Mouse (Mus musculus): Measurements from ENCODE around the gene Gen1. TPM values are rescaled to one million over a fixed set of nuclear protein-coding genes. Genes with fewer than 3 reads are reported as not detected.
A peak's percentile ranks its signal among the peaks of the same experiment; 100 is the strongest.

The Gen1 gene
- polyA plus RNA-seq, 1 experiment from 2014 or later, result 9.6 TPM

DNA sequence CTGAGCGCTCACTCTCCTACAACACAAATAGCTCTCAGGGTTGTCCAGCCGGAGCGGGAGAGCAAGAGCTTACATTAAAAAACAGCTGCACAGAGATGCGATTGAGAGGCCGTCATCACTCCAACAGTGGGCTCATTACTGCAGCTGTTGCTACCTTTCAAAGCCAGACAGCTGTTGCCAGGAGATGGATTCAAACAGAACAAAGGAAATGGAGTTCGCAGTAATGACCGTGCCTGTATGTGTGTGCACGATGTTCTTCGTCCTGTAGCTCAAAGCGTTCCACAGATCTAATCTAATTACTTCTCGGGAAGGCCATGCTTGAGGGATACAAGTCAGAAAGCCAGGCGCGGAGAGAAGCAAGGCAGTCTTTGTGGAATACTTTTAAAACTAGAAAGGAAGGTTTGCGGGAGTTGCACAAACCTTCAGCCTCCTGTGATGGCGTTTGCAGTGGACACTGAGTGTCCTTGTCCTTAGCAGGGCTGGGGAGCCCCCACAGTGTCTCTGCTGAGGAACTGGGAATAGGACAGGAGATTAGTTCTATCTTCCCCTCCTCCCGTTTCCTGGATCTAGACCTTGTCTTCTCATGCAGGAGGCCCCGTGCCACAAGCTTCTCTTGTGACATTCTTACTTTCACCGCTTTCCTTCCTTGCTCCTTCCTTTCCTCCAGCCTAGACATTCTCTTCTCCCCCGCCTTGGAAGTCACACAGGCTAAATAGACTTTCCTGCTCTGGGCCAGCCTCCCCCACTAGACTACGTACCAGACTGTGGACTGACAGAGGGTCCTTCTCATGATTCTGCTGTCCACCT lies 43.9 kb downstream of the Gen1 start:
- peak overlapping the region; percentile 32; the same call in 1 of the 2 replicates for H3K9ac ChIP-seq
- no peaks in the 10 kb centered on the region for H3K36me3 ChIP-seq
- H3K4me3 ChIP-seq, result no peak overlapping the region
- H3K9me3 ChIP-seq, result no peaks in the 10 kb centered on the region
- no peaks in the 10 kb centered on the region for H3K27me3 ChIP-seq
- peaks cover 12% of the 10 kb centered on the region for H3K4me1 ChIP-seq
- H3K4me2 ChIP-seq (replicated peaks), result peak overlapping the region; percentile 46
- peak; percentile 91 for ATAC-seq (ENCODE audit: low FRiP score, low read depth)
- peak overlapping the region; percentile 61; the same call in 1 of the 2 replicates for H3K27ac ChIP-seq
- WGBS, result 27% methylated on average over 20 of the region's 20 CpGs

DNA sequence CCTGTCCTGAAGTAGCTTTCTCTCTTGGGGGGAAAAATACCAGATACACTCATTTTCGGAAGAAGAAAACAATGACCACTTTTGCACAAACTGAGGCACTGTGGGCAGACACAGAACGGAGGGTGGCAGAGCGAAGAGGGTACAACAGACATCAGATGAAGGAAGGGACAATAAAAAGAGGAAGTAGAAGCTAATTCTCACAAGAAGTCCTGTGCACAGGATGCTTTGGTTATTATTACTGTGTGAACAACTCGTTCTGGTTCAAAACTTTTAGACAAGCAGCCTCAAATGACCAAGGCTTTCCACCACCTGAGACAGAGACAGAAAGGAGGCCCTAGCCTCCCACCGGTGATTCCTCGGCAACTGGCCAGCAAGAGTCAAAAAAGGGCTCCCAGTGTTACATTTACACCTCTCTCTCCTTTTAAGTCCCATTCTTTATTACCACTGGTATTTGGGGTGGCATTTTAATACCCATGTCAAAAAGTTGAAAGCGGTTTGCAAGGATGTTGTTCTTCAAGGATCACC lies 47.8 kb downstream of the Gen1 start:
- no peak overlapping the region for H3K4me3 ChIP-seq
- H3K27ac ChIP-seq, result no peak overlapping the region
- ATAC-seq (ENCODE audit: low FRiP score, low read depth), result no peak
- H3K27me3 ChIP-seq, result no peaks in the 10 kb centered on the region
- no peaks in the 10 kb centered on the region for H3K9me3 ChIP-seq
- no peak overlapping the region for H3K4me2 ChIP-seq (replicated peaks)
- WGBS, result 37% methylated on average over 7 of the region's 7 CpGs
- no peaks in the 10 kb centered on the region for H3K36me3 ChIP-seq
- H3K9ac ChIP-seq, result no peak overlapping the region
- peaks cover 12% of the 10 kb centered on the region for H3K4me1 ChIP-seq

- no peak overlapping the region for H3K9ac ChIP-seq
- no peaks in the 10 kb centered on the region for H3K27me3 ChIP-seq
- H3K4me2 ChIP-seq (replicated peaks), result no peak overlapping the region
- H3K36me3 ChIP-seq, result no peaks in the 10 kb centered on the region
- no peaks in the 10 kb centered on the region for H3K9me3 ChIP-seq
- 85% methylated on average over 3 of the region's 3 CpGs for WGBS
- peaks cover 4% of the 10 kb centered on the region for H3K4me1 ChIP-seq
- H3K4me3 ChIP-seq, result no peak overlapping the region
- no peak overlapping the region for H3K27ac ChIP-seq
- no peak for ATAC-seq (ENCODE audit: low FRiP score, low read depth)
Observed at GRCm38 (mm10) chr12:11216454-11216853, 49.1 kb downstream of the Gen1 start.

- no peak overlapping the region for H3K9ac ChIP-seq
- H3K27me3 ChIP-seq, result no peaks in the 10 kb centered on the region
- WGBS, result 76% methylated on average over 2 of the region's 2 CpGs
- no peaks in the 10 kb centered on the region for H3K9me3 ChIP-seq
- no peaks in the 10 kb centered on the region for H3K4me1 ChIP-seq
- ATAC-seq (ENCODE audit: low FRiP score, low read depth), result no peak
- H3K4me3 ChIP-seq, result no peak overlapping the region
- H3K27ac ChIP-seq, result no peak overlapping the region
- H3K36me3 ChIP-seq, result no peaks in the 10 kb centered on the region
- H3K4me2 ChIP-seq (replicated peaks), result no peak overlapping the region
Observed at GRCm38 (mm10) chr12:11215555-11215954, 50.0 kb downstream of the Gen1 start.

DNA sequence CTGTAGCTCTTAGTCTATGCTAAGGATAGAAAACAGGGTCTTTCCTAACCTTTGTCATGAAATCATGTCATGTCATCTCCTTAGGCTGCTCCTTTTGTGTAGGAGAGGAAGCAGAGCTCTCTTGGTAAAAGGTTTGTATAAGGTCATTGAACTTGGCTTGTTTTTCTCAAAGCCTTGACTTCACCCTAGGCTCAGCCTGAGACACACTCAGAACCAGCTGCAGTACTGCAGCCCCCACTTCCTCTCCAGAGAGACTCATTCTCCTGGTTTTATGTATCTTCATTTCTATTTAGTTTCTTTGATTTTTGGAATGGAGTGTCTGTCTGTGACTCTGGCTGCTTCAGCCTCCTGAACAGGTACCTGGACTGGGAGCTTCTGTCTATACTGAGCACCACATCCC lies 50.8 kb downstream of the Gen1 start:
- no peaks in the 10 kb centered on the region for H3K9me3 ChIP-seq
- H3K36me3 ChIP-seq, result no peaks in the 10 kb centered on the region
- no peak for ATAC-seq (ENCODE audit: low FRiP score, low read depth)
- no peaks in the 10 kb centered on the region for H3K4me1 ChIP-seq
- no peak overlapping the region for H3K4me2 ChIP-seq (replicated peaks)
- H3K4me3 ChIP-seq, result no peak overlapping the region
- no peak overlapping the region for H3K27ac ChIP-seq
- no peak overlapping the region for H3K9ac ChIP-seq
- H3K27me3 ChIP-seq, result peaks cover 1% of the 10 kb centered on the region

DNA sequence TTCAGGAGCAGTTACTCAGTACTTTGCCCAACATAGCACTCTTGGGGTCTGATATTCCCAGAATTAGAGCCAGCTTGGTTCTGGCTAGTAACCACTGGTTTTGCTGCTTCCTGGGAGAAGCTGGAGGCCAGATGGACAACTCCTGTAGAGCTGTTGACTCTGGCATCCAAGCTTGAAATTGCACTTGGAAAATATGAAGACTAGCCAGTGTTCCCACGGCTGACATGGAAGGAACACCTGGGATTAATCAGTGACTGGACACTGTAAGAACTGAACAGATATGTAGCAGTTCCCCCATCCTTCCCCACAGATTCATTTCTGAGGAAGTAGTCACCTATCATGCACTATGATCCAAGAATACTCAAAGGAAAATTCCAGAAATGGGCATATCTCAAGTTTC lies 52.7 kb downstream of the Gen1 start:
- H3K36me3 ChIP-seq, result no peaks in the 10 kb centered on the region
- H3K4me2 ChIP-seq (replicated peaks), result no peak overlapping the region
- H3K9me3 ChIP-seq, result no peaks in the 10 kb centered on the region
- ATAC-seq (ENCODE audit: low FRiP score, low read depth), result no peak
- 44% methylated on average over 1 of the region's 1 CpGs for WGBS
- H3K9ac ChIP-seq, result no peak overlapping the region
- H3K4me3 ChIP-seq, result no peak overlapping the region
- H3K4me1 ChIP-seq, result peaks cover 5% of the 10 kb centered on the region; the same call in 1 of the 2 replicates
- H3K27me3 ChIP-seq, result peaks cover 12% of the 10 kb centered on the region
- no peak overlapping the region for H3K27ac ChIP-seq

DNA sequence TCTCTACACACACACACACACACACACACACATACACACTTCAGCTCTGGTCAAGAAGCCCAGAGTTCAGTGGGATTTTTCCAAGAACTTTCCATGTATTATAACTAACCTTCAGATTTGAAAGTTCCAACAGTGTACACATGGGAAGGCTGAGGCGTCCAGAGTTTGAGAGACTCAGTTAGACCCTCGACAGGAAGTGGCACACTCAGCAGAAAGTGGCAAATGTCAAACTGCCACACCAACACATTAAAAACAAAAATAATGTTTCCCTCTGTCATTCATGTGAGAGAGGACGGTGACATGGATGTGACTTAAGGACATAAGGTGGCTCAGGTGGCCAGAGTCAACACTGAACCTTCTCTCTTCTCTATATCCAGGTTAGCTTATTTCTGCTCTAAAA lies 55.2 kb downstream of the Gen1 start:
- Histone ChIP-seq H3K27ac (no peak overlapping the region), H3K4me1 (peaks cover 5% of the 10 kb centered on the region; the same call in 1 of the 2 replicates), H3K9me3 (no peaks in the 10 kb centered on the region), H3K9ac (no peak overlapping the region), H3K27me3 (peaks cover 12% of the 10 kb centered on the region), H3K4me2 (replicated peaks) (no peak overlapping the region), H3K4me3 (no peak overlapping the region), H3K36me3 (no peaks in the 10 kb centered on the region)
- ATAC-seq (ENCODE audit: low FRiP score, low read depth), result no peak
- WGBS, result 55% methylated on average over 3 of the region's 3 CpGs

DNA sequence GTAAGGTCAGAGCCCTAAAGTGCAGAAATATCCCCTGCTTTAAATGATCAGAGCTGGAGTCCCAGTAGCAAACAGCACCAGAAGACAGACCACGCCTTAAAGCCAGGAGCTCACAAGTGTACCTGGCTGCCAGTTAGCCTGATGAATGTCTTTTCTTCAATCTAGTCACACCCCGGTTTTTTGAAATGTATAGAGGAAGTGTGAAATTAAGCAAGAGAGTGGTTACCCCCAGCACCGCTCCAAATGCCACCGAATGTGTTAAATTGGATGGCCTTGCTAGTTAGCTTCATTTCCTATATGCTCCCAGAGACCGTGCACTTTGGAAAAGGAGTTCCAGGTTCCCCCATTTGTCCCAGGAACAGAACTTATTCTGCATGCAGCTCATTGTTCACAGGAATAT lies 56.0 kb downstream of the Gen1 start:
- no peaks in the 10 kb centered on the region for H3K9me3 ChIP-seq
- H3K27ac ChIP-seq, result no peak overlapping the region
- 29% methylated on average over 5 of the region's 5 CpGs for WGBS
- peaks cover 6% of the 10 kb centered on the region; the same call in 1 of the 2 replicates for H3K4me1 ChIP-seq
- no peak overlapping the region for H3K4me3 ChIP-seq
- H3K4me2 ChIP-seq (replicated peaks), result no peak overlapping the region
- H3K27me3 ChIP-seq, result peaks cover 12% of the 10 kb centered on the region
- H3K36me3 ChIP-seq, result no peaks in the 10 kb centered on the region
- ATAC-seq (ENCODE audit: low FRiP score, low read depth), result no peak
- H3K9ac ChIP-seq, result no peak overlapping the region

- peaks cover 8% of the 10 kb centered on the region; the same call in 1 of the 2 replicates for H3K4me1 ChIP-seq
- H3K9ac ChIP-seq, result peak within 1 kb of the TSS; percentile 25; the same call in 1 of the 2 replicates
- no peak for ATAC-seq (ENCODE audit: low FRiP score, low read depth)
- peak within 1 kb of the TSS; percentile 23; the same call in 1 of the 2 replicates for H3K4me2 ChIP-seq (replicated peaks)
- no peaks in the 10 kb centered on the region for H3K36me3 ChIP-seq
- no peak within 1 kb of the TSS for H3K4me3 ChIP-seq
- 10% methylated on average over 5 of the region's 5 CpGs for WGBS
- H3K27ac ChIP-seq, result no peak within 1 kb of the TSS
- H3K27me3 ChIP-seq, result peaks cover 12% of the 10 kb centered on the region
- no peaks in the 10 kb centered on the region for H3K9me3 ChIP-seq
Observed at GRCm38 (mm10) chr12:11208872-11209271, 56.7 kb downstream of the Gen1 start, which contains the start of gene Msgn1. TSS of gene Msgn1 (minus strand) at chr12:11208972.

GRCm38 (mm10) chr12:11206321-11206720 lies 59.3 kb downstream of the Gen1 start:
- Histone ChIP-seq H3K4me2 (replicated peaks) (no peak overlapping the region), H3K27me3 (peaks cover 12% of the 10 kb centered on the region), H3K4me3 (no peak overlapping the region), H3K27ac (no peak overlapping the region), H3K9me3 (no peaks in the 10 kb centered on the region), H3K9ac (no peak overlapping the region), H3K4me1 (peaks cover 8% of the 10 kb centered on the region; the same call in 1 of the 2 replicates), H3K36me3 (no peaks in the 10 kb centered on the region)
- WGBS, result 70% methylated on average over 4 of the region's 4 CpGs
- no peak for ATAC-seq (ENCODE audit: low FRiP score, low read depth)

- Histone ChIP-seq H3K4me3 (no peak overlapping the region), H3K27ac (peak overlapping the region; percentile 45; the same call in 1 of the 2 replicates), H3K9ac (no peak overlapping the region), H3K9me3 (no peaks in the 10 kb centered on the region), H3K27me3 (peaks cover 3% of the 10 kb centered on the region; the same call in 1 of the 2 replicates), H3K36me3 (no peaks in the 10 kb centered on the region), H3K4me2 (replicated peaks) (peak overlapping the region; percentile 3; the same call in 1 of the 2 replicates), H3K4me1 (peaks cover 8% of the 10 kb centered on the region; the same call in 1 of the 2 replicates)
- WGBS, result 64% methylated on average over 18 of the region's 18 CpGs
- 0 out of 2 replicates have a peak, but pooled peaks have one; percentile 39 for ATAC-seq (ENCODE audit: low FRiP score, low read depth)
Observed at GRCm38 (mm10) chr12:11203694-11204665, 61.6 kb downstream of the Gen1 start.

Data from limb, embryonic 13.5 days (tissue).